In genomic region chr13:10109542-10109941, GRCm38 (mm10) we compare ENCODE assay signal across 15 mouse cellular contexts.
A peak's percentile ranks its signal among the peaks of the same experiment; 100 is the strongest.
DNase-seq lines count a peak whose midpoint lies in the region; ATAC-seq and TF ChIP-seq lines count a peak whose summit lies in the region.
"Had no signal": no experiment of that assay in that cellular context is flagged by ENCODE, and none has a peak within 500 bp of the region (broad histone marks: within the 10 kb centered on the region; RNA-seq: fewer than 3 reads in every experiment).

No protein-coding gene starts in this region.

- ATAC-seq in kidney, embryonic 14.5 days (ENCODE audit: low FRiP score, low TSS enrichment) = no peak
- 0 out of 2 replicates have a peak, but pooled peaks have one; percentile 60 for ATAC-seq in kidney, embryonic 15.5 days (replicated peaks; ENCODE audit: low FRiP score)
- ATAC-seq in forebrain, embryonic 15.5 days (replicated peaks) = no peak
- ATAC-seq: CD4-positive, CD25-positive, alpha-beta regulatory T cell, adult 4 months; forebrain, embryonic 14.5 days; hindbrain, postnatal 0 days had no signal

- H3K36me3 ChIP-seq in kidney, adult 2 months (ENCODE audit: control insufficient read depth, insufficient read depth, low read length) = no peaks in the 10 kb centered on the region
- H3K36me3 ChIP-seq in kidney, embryonic 14.5 days (ENCODE audit: control insufficient read depth, insufficient read depth, low read length) = no peaks in the 10 kb centered on the region
- no peaks in the 10 kb centered on the region for H3K36me3 ChIP-seq in kidney, embryonic 15.5 days
- no peaks in the 10 kb centered on the region for H3K36me3 ChIP-seq in macrophage (ENCODE audit: inconsistent target)
- no peaks in the 10 kb centered on the region for H3K36me3 ChIP-seq in forebrain, embryonic 15.5 days
- H3K36me3 ChIP-seq: liver, embryonic 15.5 days; midbrain, embryonic 10.5 days had no signal

- H3K79me2 ChIP-seq in macrophage (ENCODE audit: inconsistent target) = no peaks in the 10 kb centered on the region

- no peaks in the 10 kb centered on the region for H3K27me3 ChIP-seq in kidney, adult 2 months (replicated peaks; ENCODE audit: control insufficient read depth, insufficient read depth, low read length)
- H3K27me3 ChIP-seq in kidney, embryonic 14.5 days (ENCODE audit: control insufficient read depth, insufficient read depth, low read length) = no peaks in the 10 kb centered on the region
- H3K27me3 ChIP-seq in kidney, embryonic 15.5 days = no peaks in the 10 kb centered on the region
- H3K27me3 ChIP-seq in forebrain, embryonic 15.5 days = no peaks in the 10 kb centered on the region
- H3K27me3 ChIP-seq: liver, embryonic 15.5 days had no signal

- 40% methylated on average over 1 of the region's 1 CpGs for WGBS in kidney, adult 2 months
- 50% methylated on average over 1 of the region's 1 CpGs for WGBS in kidney, embryonic 14.5 days
- 56% methylated on average over 1 of the region's 1 CpGs for WGBS in kidney, embryonic 15.5 days
- 0% methylated on average over 1 of the region's 1 CpGs for WGBS in macrophage (ENCODE audit: missing documents)
- 24% methylated on average over 1 of the region's 1 CpGs for WGBS in forebrain, embryonic 15.5 days

- TF ChIP-seq CTCF in kidney, adult 2 months (conservative IDR thresholded peaks at IDR 0.05; ENCODE audit: insufficient read depth, insufficient read length, low read depth, low read length) = no peak

- 0 out of 2 replicates have a peak, but pooled peaks cover 2% of the 10 kb centered on the region for H3K4me1 ChIP-seq in kidney, adult 2 months (ENCODE audit: control insufficient read depth, insufficient read depth, low read length)
- H3K4me1 ChIP-seq in kidney, embryonic 14.5 days (ENCODE audit: control insufficient read depth, insufficient read depth, low read length) = no peaks in the 10 kb centered on the region
- no peaks in the 10 kb centered on the region for H3K4me1 ChIP-seq in kidney, embryonic 15.5 days
- no peaks in the 10 kb centered on the region for H3K4me1 ChIP-seq in forebrain, embryonic 15.5 days
- H3K4me1 ChIP-seq: liver, embryonic 15.5 days; midbrain, embryonic 10.5 days had no signal

- no peaks in the 10 kb centered on the region for H3K9me3 ChIP-seq in kidney, embryonic 14.5 days (ENCODE audit: control insufficient read depth, low read length)
- no peaks in the 10 kb centered on the region for H3K9me3 ChIP-seq in kidney, embryonic 15.5 days (replicated peaks)
- H3K9me3 ChIP-seq in forebrain, embryonic 15.5 days = no peaks in the 10 kb centered on the region
- H3K9me3 ChIP-seq: liver, embryonic 15.5 days; midbrain, embryonic 10.5 days had no signal

- H3K27ac ChIP-seq in kidney, adult 2 months (ENCODE audit: insufficient read depth, low read depth, low read length) = peak overlapping the region; percentile 76; the same call in 1 of the 2 replicates
- no peak overlapping the region for H3K27ac ChIP-seq in kidney, embryonic 14.5 days (ENCODE audit: low read depth, low read length)
- no peak overlapping the region for H3K27ac ChIP-seq in kidney, embryonic 15.5 days
- peak overlapping the region; percentile 36 for H3K27ac ChIP-seq in macrophage
- no peak overlapping the region for H3K27ac ChIP-seq in forebrain, embryonic 15.5 days (replicated peaks)
- H3K27ac ChIP-seq: gastrocnemius, adult 2 months; hindbrain, postnatal 0 days; liver, embryonic 15.5 days; midbrain, embryonic 10.5 days had no signal

- H3K4me3 ChIP-seq in kidney, adult 2 months (ENCODE audit: insufficient read depth, low read depth, low read length) = no peak overlapping the region
- H3K4me3 ChIP-seq in kidney, embryonic 14.5 days (ENCODE audit: low read length) = no peak overlapping the region
- H3K4me3 ChIP-seq in kidney, embryonic 15.5 days (replicated peaks) = no peak overlapping the region
- H3K4me3 ChIP-seq in macrophage (ENCODE audit: inconsistent target) = no peak overlapping the region
- H3K4me3 ChIP-seq in forebrain, embryonic 15.5 days = no peak overlapping the region
- H3K4me3 ChIP-seq: gastrocnemius, adult 2 months; liver, embryonic 15.5 days; midbrain, embryonic 10.5 days had no signal

- peak; percentile 83 for DNase-seq in kidney, adult 2 months
- peak; percentile 22 for DNase-seq in brain, adult 2 months (ENCODE audit: low read depth, low spot score)
- DNase-seq in embryo, embryonic 9.5 days (ENCODE audit: extremely low spot score) = no peak
- no peak for DNase-seq in embryo, embryonic 10.5 days (ENCODE audit: low spot score)
- DNase-seq: cerebellum, adult 8-10 months; gastrocnemius, adult 2 months had no signal

- no peak overlapping the region for H3K9ac ChIP-seq in kidney, embryonic 14.5 days (ENCODE audit: low read depth, low read length)
- H3K9ac ChIP-seq in kidney, embryonic 15.5 days = no peak overlapping the region
- no peak overlapping the region for H3K9ac ChIP-seq in forebrain, embryonic 15.5 days (replicated peaks)
- H3K9ac ChIP-seq: liver, embryonic 15.5 days had no signal

- no peak overlapping the region for H3K4me2 ChIP-seq in kidney, embryonic 14.5 days (replicated peaks; ENCODE audit: low read depth, low read length)
- H3K4me2 ChIP-seq in kidney, embryonic 15.5 days = no peak overlapping the region
- H3K4me2 ChIP-seq in forebrain, embryonic 15.5 days (replicated peaks) = no peak overlapping the region
- H3K4me2 ChIP-seq: liver, embryonic 15.5 days had no signal

- no peak for TF ChIP-seq POLR2A in kidney, adult 2 months (IDR thresholded peaks at IDR 0.05; ENCODE audit: low read depth, low read length)

Comparison
In these comparisons a context has a peak if more than half of its experiments do, and no peak if none do; other contexts are left out.
1. H3K27ac ChIP-seq: peak in kidney, adult 2 months (single experiment) and macrophage (single experiment); none in kidney, embryonic 14.5 days (single experiment), kidney, embryonic 15.5 days (single experiment) and forebrain, embryonic 15.5 days (single experiment).
2. DNase-seq: peak in kidney, adult 2 months (single experiment) and brain, adult 2 months (single experiment); none in embryo, embryonic 9.5 days (single experiment) and embryo, embryonic 10.5 days (single experiment).